Mouse (Mus musculus): ENCODE results near the gene Adgrb3. TPM values are rescaled to one million over a fixed set of nuclear protein-coding genes. Genes with fewer than 3 reads are reported as not detected.

Gene Adgrb3
- polyA plus RNA-seq, 2 experiments: 1.8 to 2.2 TPM

DNA sequence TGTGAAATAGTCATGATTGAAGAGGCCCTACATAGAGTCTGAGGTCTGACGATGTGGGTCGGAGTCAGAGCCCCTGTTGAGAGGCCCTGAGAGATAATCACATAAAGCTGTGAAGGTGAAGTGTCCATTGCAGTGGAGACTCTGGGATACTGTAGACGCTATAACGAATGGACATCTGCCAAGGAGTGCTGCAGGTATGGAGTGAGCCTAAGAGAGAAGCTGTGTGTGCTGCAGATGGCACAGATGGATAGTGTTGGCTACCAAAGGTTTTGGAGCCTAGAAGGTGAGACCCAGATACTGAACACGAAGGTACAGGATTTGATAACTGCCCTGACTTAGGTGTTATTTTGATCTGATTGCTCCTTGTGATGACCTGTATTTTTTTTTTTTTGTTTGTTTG is 474.0 kb downstream of the Adgrb3 start:
- Histone ChIP-seq H3K27ac (replicated peaks; ENCODE audit: low read depth, low read length) (no peak overlapping the region), H3K4me3 (replicated peaks; ENCODE audit: low read length) (no peak overlapping the region), H3K4me1 (ENCODE audit: control insufficient read depth, insufficient read depth, low read length) (no peaks in the 10 kb centered on the region), H3K9ac (ENCODE audit: low read depth, low read length, severe bottlenecking) (no peak overlapping the region), H3K36me3 (ENCODE audit: control insufficient read depth, insufficient read depth, low read length) (no peaks in the 10 kb centered on the region), H3K9me3 (ENCODE audit: control insufficient read depth, low read length) (no peaks in the 10 kb centered on the region), H3K4me2 (replicated peaks; ENCODE audit: low read depth, low read length, severe bottlenecking) (no peak overlapping the region), H3K27me3 (ENCODE audit: control insufficient read depth, insufficient read depth, low read length) (no peaks in the 10 kb centered on the region)
- DNase-seq (ENCODE audit: low spot score): no peak
- no peak for TF ChIP-seq POLR2A (IDR thresholded peaks at IDR 0.05; ENCODE audit: borderline replicate concordance, extremely low read depth, insufficient read depth, insufficient read length)
- ATAC-seq (ENCODE audit: low FRiP score, low read depth): no peak
- WGBS: 80% methylated on average over 5 of the region's 5 CpGs

DNA sequence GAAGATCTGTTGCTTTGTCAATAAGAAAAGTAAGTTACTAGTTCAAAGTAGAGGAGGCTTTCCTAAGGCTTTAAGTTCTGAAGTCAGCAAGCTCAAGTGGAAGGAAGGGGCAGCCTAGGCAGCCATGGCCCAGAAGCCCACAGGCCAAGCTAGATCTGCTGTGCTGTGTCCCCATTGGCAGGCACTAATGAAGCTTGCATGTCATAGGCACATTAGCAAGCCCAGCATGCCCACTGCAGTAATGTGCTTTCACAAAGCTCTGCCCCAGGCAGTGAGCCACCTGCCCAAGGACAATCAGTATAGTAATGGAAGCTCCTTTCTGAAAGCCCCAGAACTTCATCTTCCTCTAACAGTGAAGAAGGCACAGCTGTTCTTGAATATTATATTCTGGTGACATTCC is 484.6 kb downstream of the Adgrb3 start:
- Histone ChIP-seq H3K4me3 (replicated peaks; ENCODE audit: low read length) (no peak overlapping the region), H3K27ac (replicated peaks; ENCODE audit: low read depth, low read length) (no peak overlapping the region), H3K9me3 (ENCODE audit: control insufficient read depth, low read length) (no peaks in the 10 kb centered on the region), H3K9ac (ENCODE audit: low read depth, low read length, severe bottlenecking) (no peak overlapping the region), H3K4me2 (replicated peaks; ENCODE audit: low read depth, low read length, severe bottlenecking) (no peak overlapping the region), H3K36me3 (ENCODE audit: control insufficient read depth, insufficient read depth, low read length) (no peaks in the 10 kb centered on the region), H3K27me3 (ENCODE audit: control insufficient read depth, insufficient read depth, low read length) (no peaks in the 10 kb centered on the region), H3K4me1 (ENCODE audit: control insufficient read depth, insufficient read depth, low read length) (no peaks in the 10 kb centered on the region)
- no peak for TF ChIP-seq POLR2A (IDR thresholded peaks at IDR 0.05; ENCODE audit: borderline replicate concordance, extremely low read depth, insufficient read depth, insufficient read length)
- DNase-seq (ENCODE audit: low spot score) (no peak), ATAC-seq (ENCODE audit: low FRiP score, low read depth) (no peak)

DNA sequence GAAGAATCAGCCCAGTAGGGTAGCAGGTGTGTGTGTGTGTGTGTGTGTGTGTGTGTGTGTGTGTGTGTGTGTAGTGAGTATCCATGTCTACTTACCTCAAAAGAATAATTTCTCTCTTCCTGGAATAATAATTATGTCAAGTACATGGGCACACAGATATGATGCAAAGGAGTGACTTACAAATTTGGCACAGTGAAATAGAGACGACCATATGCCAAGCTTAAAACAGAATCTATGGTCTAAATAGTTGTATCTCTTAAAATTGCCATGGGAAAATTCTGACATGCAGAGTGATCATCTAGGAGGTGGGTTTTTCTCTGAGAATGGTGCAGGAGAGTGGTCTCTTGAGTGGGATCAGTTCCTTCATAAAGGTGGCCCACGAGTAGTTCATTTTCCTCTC is 504.1 kb downstream of the Adgrb3 start:
- H3K4me1 ChIP-seq (ENCODE audit: control insufficient read depth, insufficient read depth, low read length): no peaks in the 10 kb centered on the region
- WGBS: 92% methylated on average over 2 of the region's 2 CpGs

DNA sequence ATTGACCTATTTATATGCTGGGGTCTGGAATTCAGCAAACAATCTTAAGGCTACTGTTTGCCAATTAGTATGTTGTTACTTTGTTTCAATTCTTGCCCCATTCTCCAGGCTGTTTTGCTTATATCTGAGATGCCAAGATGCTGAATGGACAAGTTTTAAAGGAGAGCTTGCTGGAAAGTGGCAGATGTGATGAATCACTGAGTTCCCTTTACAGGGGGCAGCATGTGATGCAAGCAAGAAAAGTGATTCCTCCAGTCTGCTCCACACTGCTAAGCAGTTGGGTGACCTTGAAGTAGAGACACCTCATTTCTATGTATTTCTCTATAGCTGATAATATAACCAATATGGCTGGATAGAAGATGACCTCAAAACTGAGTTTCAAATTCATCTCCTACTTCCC is 512.4 kb downstream of the Adgrb3 start:
- H3K27me3 ChIP-seq (ENCODE audit: control insufficient read depth, insufficient read depth, low read length): no peaks in the 10 kb centered on the region
- H3K4me1 ChIP-seq (ENCODE audit: control insufficient read depth, insufficient read depth, low read length): no peaks in the 10 kb centered on the region
- ATAC-seq (ENCODE audit: low FRiP score, low read depth) (no peak), DNase-seq (ENCODE audit: low spot score) (no peak)
- no peak overlapping the region for H3K4me3 ChIP-seq (replicated peaks; ENCODE audit: low read length)
- TF ChIP-seq POLR2A (IDR thresholded peaks at IDR 0.05; ENCODE audit: borderline replicate concordance, extremely low read depth, insufficient read depth, insufficient read length): no peak
- H3K9me3 ChIP-seq (ENCODE audit: control insufficient read depth, low read length): no peaks in the 10 kb centered on the region
- no peak overlapping the region for H3K4me2 ChIP-seq (replicated peaks; ENCODE audit: low read depth, low read length, severe bottlenecking)
- H3K36me3 ChIP-seq (ENCODE audit: control insufficient read depth, insufficient read depth, low read length): no peaks in the 10 kb centered on the region
- H3K27ac ChIP-seq (replicated peaks; ENCODE audit: low read depth, low read length): no peak overlapping the region
- no peak overlapping the region for H3K9ac ChIP-seq (ENCODE audit: low read depth, low read length, severe bottlenecking)

More for the DNA sequence above, 504.1 kb downstream of the Adgrb3 start:
- Histone ChIP-seq H3K4me3 (replicated peaks; ENCODE audit: low read length) (no peak overlapping the region), H3K27ac (replicated peaks; ENCODE audit: low read depth, low read length) (no peak overlapping the region), H3K4me2 (replicated peaks; ENCODE audit: low read depth, low read length, severe bottlenecking) (no peak overlapping the region), H3K36me3 (ENCODE audit: control insufficient read depth, insufficient read depth, low read length) (no peaks in the 10 kb centered on the region), H3K9ac (ENCODE audit: low read depth, low read length, severe bottlenecking) (no peak overlapping the region), H3K9me3 (ENCODE audit: control insufficient read depth, low read length) (no peaks in the 10 kb centered on the region), H3K27me3 (ENCODE audit: control insufficient read depth, insufficient read depth, low read length) (no peaks in the 10 kb centered on the region)
- TF ChIP-seq POLR2A (IDR thresholded peaks at IDR 0.05; ENCODE audit: borderline replicate concordance, extremely low read depth, insufficient read depth, insufficient read length): no peak
- ATAC-seq (ENCODE audit: low FRiP score, low read depth): no peak
- no peak for DNase-seq (ENCODE audit: low spot score)

DNA sequence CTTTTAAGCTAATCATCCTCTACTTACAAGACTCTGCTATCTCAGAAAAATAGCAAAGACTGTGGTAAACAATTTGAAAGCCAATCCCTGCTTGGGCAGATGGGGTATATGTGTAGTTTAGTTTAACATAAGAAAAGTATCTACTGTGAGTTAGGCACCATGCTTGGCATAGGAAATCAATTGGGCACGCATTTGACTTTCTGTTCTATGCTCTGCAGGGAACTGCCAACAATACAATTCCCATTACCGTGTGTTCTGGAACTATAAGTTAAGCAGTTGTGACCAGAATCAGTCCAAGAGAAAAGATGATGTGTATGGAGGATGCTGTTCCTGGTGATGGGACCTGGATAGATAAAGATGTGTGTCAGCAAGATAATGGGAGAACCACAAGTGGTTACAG is 517.2 kb downstream of the Adgrb3 start:
- no peaks in the 10 kb centered on the region for H3K27me3 ChIP-seq (ENCODE audit: control insufficient read depth, insufficient read depth, low read length)
- TF ChIP-seq POLR2A (IDR thresholded peaks at IDR 0.05; ENCODE audit: borderline replicate concordance, extremely low read depth, insufficient read depth, insufficient read length): no peak
- 73% methylated on average over 2 of the region's 2 CpGs for WGBS

DNA sequence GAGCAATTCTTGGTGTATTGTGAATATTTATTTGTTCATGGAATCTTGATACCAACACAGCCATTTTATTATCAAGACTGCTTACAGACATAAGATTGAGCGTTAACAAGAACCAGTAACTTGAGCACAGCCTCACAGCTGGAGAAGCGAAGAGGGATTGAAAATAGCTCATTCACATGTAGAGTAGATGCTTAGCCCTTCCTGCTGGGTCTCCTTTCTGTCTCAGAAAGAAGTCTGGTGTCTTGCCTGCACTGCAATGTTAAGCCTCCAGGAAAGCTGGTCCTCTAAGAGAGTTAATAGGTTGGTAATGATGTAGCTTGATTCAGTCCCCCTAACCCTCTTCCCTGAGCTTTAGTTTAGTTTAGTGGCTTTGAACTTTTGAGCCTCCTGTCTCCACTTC is 519.4 kb downstream of the Adgrb3 start:
- no peak for DNase-seq (ENCODE audit: low spot score)
- Histone ChIP-seq H3K27ac (replicated peaks; ENCODE audit: low read depth, low read length) (no peak overlapping the region), H3K4me2 (replicated peaks; ENCODE audit: low read depth, low read length, severe bottlenecking) (no peak overlapping the region), H3K4me3 (replicated peaks; ENCODE audit: low read length) (no peak overlapping the region), H3K9ac (ENCODE audit: low read depth, low read length, severe bottlenecking) (no peak overlapping the region), H3K36me3 (ENCODE audit: control insufficient read depth, insufficient read depth, low read length) (no peaks in the 10 kb centered on the region), H3K4me1 (ENCODE audit: control insufficient read depth, insufficient read depth, low read length) (no peaks in the 10 kb centered on the region), H3K9me3 (ENCODE audit: control insufficient read depth, low read length) (no peaks in the 10 kb centered on the region), H3K27me3 (ENCODE audit: control insufficient read depth, insufficient read depth, low read length) (no peaks in the 10 kb centered on the region)
- no peak for TF ChIP-seq POLR2A (IDR thresholded peaks at IDR 0.05; ENCODE audit: borderline replicate concordance, extremely low read depth, insufficient read depth, insufficient read length)
- no peak for ATAC-seq (ENCODE audit: low FRiP score, low read depth)
- WGBS: 19% methylated on average over 2 of the region's 2 CpGs

More for the DNA sequence above, 517.2 kb downstream of the Adgrb3 start:
- Histone ChIP-seq H3K4me1 (ENCODE audit: control insufficient read depth, insufficient read depth, low read length) (no peaks in the 10 kb centered on the region), H3K36me3 (ENCODE audit: control insufficient read depth, insufficient read depth, low read length) (no peaks in the 10 kb centered on the region), H3K9ac (ENCODE audit: low read depth, low read length, severe bottlenecking) (no peak overlapping the region), H3K9me3 (ENCODE audit: control insufficient read depth, low read length) (no peaks in the 10 kb centered on the region), H3K4me3 (replicated peaks; ENCODE audit: low read length) (no peak overlapping the region), H3K27ac (replicated peaks; ENCODE audit: low read depth, low read length) (no peak overlapping the region), H3K4me2 (replicated peaks; ENCODE audit: low read depth, low read length, severe bottlenecking) (no peak overlapping the region)
- no peak for ATAC-seq (ENCODE audit: low FRiP score, low read depth)
- DNase-seq (ENCODE audit: low spot score): no peak

All from limb, embryonic 14.5 days (tissue).